Mouse (Mus musculus): ENCODE measurements around the gene Gli3. TPM values are rescaled to one million over a fixed set of nuclear protein-coding genes. Genes with fewer than 3 reads are reported as not detected.
A peak's percentile ranks its signal among the peaks of the same experiment; 100 is the strongest.

Gene Gli3
- 1 to 10 TPM; 1.8 to 1.9 TPM for total RNA-seq (2021)
- polyA plus RNA-seq (2012; rRNA removed), result 1.3 and 2.5 TPM in 2 replicates
- long read RNA-seq, partial matches to known transcripts, result 0 of 1 reads
- long read RNA-seq, other reads (novel, unspliced or antisense), result 1 of 1 reads

- Histone ChIP-seq H3K9ac (ENCODE audit: low read depth, low read length) (peak within 1 kb of the TSS; percentile 87), H3K27me3 (ENCODE audit: control insufficient read depth, insufficient read depth, low read length) (no peaks in the 10 kb centered on the region), H3K36me3 (ENCODE audit: control insufficient read depth, insufficient read depth, low read length) (no peaks in the 10 kb centered on the region), H3K79me2 (replicated peaks; ENCODE audit: control insufficient read depth, insufficient read depth, low read length) (no peaks in the 10 kb centered on the region), H3K4me3 (peak within 1 kb of the TSS; percentile 60), H3K27ac (peak within 1 kb of the TSS; percentile 60), H3K4me1 (ENCODE audit: control insufficient read depth, insufficient read depth, low read length) (no peaks in the 10 kb centered on the region; the same call in 1 of the 2 replicates)
- intact Hi-C loops (cut with DNase I), result loop anchor here (10.0 kb wide), 1 partner anchor 132 kb away; no protein-coding TSS in a partner anchor
- under 1% methylated on average over 51 of the region's 76 CpGs for WGBS
- no peak for TF ChIP-seq EP300 (IDR thresholded peaks at IDR 0.05; ENCODE audit: insufficient read depth, low read depth, low read length)
- TF ChIP-seq CTCF (IDR thresholded peaks at IDR 0.05), result no peak
- TF ChIP-seq POLR2A (IDR thresholded peaks at IDR 0.05; ENCODE audit: insufficient read depth, low read depth, low read length), result no peak
- DNase-seq, result peak; percentile 78 to 81
These were observed at the start of gene Gli3 for GRCm38 (mm10) chr13:15462830-15463491. Gene Gli3 (plus strand): TSS chr13:15463235.

GRCm38 (mm10) chr13:15421182-15421750, 41.8 kb upstream of the Gli3 start:
- no peak for TF ChIP-seq EP300 (IDR thresholded peaks at IDR 0.05; ENCODE audit: insufficient read depth, low read depth, low read length)
- no peak for TF ChIP-seq POLR2A (IDR thresholded peaks at IDR 0.05; ENCODE audit: insufficient read depth, low read depth, low read length)
- TF ChIP-seq CTCF (IDR thresholded peaks at IDR 0.05), result no peak
- intact Hi-C loops (cut with DNase I), result no loop called here
- H3K36me3 ChIP-seq (ENCODE audit: control insufficient read depth, insufficient read depth, low read length), result no peaks in the 10 kb centered on the region
- DNase-seq, result no peak
- H3K9ac ChIP-seq (ENCODE audit: low read depth, low read length), result no peak overlapping the region
- H3K4me1 ChIP-seq (ENCODE audit: control insufficient read depth, insufficient read depth, low read length), result no peaks in the 10 kb centered on the region
- no peaks in the 10 kb centered on the region for H3K27me3 ChIP-seq (ENCODE audit: control insufficient read depth, insufficient read depth, low read length)
- H3K27ac ChIP-seq, result no peak overlapping the region
- H3K4me3 ChIP-seq, result no peak overlapping the region
- H3K79me2 ChIP-seq (replicated peaks; ENCODE audit: control insufficient read depth, insufficient read depth, low read length), result no peaks in the 10 kb centered on the region
- 47% methylated on average over 10 of the region's 10 CpGs for WGBS

- 72% methylated on average over 4 of the region's 4 CpGs for WGBS
- no peak for DNase-seq
- Histone ChIP-seq H3K27ac (no peak overlapping the region), H3K4me1 (ENCODE audit: control insufficient read depth, insufficient read depth, low read length) (no peaks in the 10 kb centered on the region), H3K36me3 (ENCODE audit: control insufficient read depth, insufficient read depth, low read length) (no peaks in the 10 kb centered on the region), H3K79me2 (replicated peaks; ENCODE audit: control insufficient read depth, insufficient read depth, low read length) (no peaks in the 10 kb centered on the region), H3K9ac (ENCODE audit: low read depth, low read length) (no peak overlapping the region), H3K4me3 (no peak overlapping the region), H3K27me3 (ENCODE audit: control insufficient read depth, insufficient read depth, low read length) (no peaks in the 10 kb centered on the region)
- intact Hi-C loops (cut with DNase I), result no loop called here
- TF ChIP-seq EP300 (IDR thresholded peaks at IDR 0.05; ENCODE audit: insufficient read depth, low read depth, low read length) (no peak), POLR2A (IDR thresholded peaks at IDR 0.05; ENCODE audit: insufficient read depth, low read depth, low read length) (no peak), CTCF (IDR thresholded peaks at IDR 0.05) (no peak)
These were observed 21.0 kb upstream of the Gli3 start for GRCm38 (mm10) chr13:15442002-15442401.

GRCm38 (mm10) chr13:15444312-15444711, 18.7 kb upstream of the Gli3 start:
- Histone ChIP-seq H3K4me1 (ENCODE audit: control insufficient read depth, insufficient read depth, low read length) (no peaks in the 10 kb centered on the region), H3K27me3 (ENCODE audit: control insufficient read depth, insufficient read depth, low read length) (no peaks in the 10 kb centered on the region), H3K27ac (no peak overlapping the region), H3K9ac (ENCODE audit: low read depth, low read length) (no peak overlapping the region), H3K79me2 (replicated peaks; ENCODE audit: control insufficient read depth, insufficient read depth, low read length) (no peaks in the 10 kb centered on the region), H3K36me3 (ENCODE audit: control insufficient read depth, insufficient read depth, low read length) (no peaks in the 10 kb centered on the region), H3K4me3 (no peak overlapping the region)
- TF ChIP-seq POLR2A (IDR thresholded peaks at IDR 0.05; ENCODE audit: insufficient read depth, low read depth, low read length) (no peak), EP300 (IDR thresholded peaks at IDR 0.05; ENCODE audit: insufficient read depth, low read depth, low read length) (no peak), CTCF (IDR thresholded peaks at IDR 0.05) (no peak)
- intact Hi-C loops (cut with DNase I), result no loop called here
- 60% methylated on average over 4 of the region's 4 CpGs for WGBS
- DNase-seq, result no peak

GRCm38 (mm10) chr13:15445591-15445990, 17.4 kb upstream of the Gli3 start:
- Histone ChIP-seq H3K27ac (no peak overlapping the region), H3K9ac (ENCODE audit: low read depth, low read length) (no peak overlapping the region), H3K4me1 (ENCODE audit: control insufficient read depth, insufficient read depth, low read length) (no peaks in the 10 kb centered on the region), H3K79me2 (replicated peaks; ENCODE audit: control insufficient read depth, insufficient read depth, low read length) (no peaks in the 10 kb centered on the region), H3K27me3 (ENCODE audit: control insufficient read depth, insufficient read depth, low read length) (no peaks in the 10 kb centered on the region), H3K36me3 (ENCODE audit: control insufficient read depth, insufficient read depth, low read length) (no peaks in the 10 kb centered on the region), H3K4me3 (no peak overlapping the region)
- TF ChIP-seq POLR2A (IDR thresholded peaks at IDR 0.05; ENCODE audit: insufficient read depth, low read depth, low read length) (no peak), CTCF (IDR thresholded peaks at IDR 0.05) (no peak), EP300 (IDR thresholded peaks at IDR 0.05; ENCODE audit: insufficient read depth, low read depth, low read length) (no peak)
- intact Hi-C loops (cut with DNase I), result no loop called here
- DNase-seq, result no peak
- 43% methylated on average over 2 of the region's 2 CpGs for WGBS

GRCm38 (mm10) chr13:15446004-15446403, 17.0 kb upstream of the Gli3 start:
- DNase-seq, result no peak
- H3K4me3 ChIP-seq, result no peak overlapping the region
- TF ChIP-seq EP300 (IDR thresholded peaks at IDR 0.05; ENCODE audit: insufficient read depth, low read depth, low read length), result no peak
- no peak for TF ChIP-seq CTCF (IDR thresholded peaks at IDR 0.05)
- TF ChIP-seq POLR2A (IDR thresholded peaks at IDR 0.05; ENCODE audit: insufficient read depth, low read depth, low read length), result no peak
- no peaks in the 10 kb centered on the region for H3K4me1 ChIP-seq (ENCODE audit: control insufficient read depth, insufficient read depth, low read length)
- no peak overlapping the region for H3K27ac ChIP-seq
- no peaks in the 10 kb centered on the region for H3K27me3 ChIP-seq (ENCODE audit: control insufficient read depth, insufficient read depth, low read length)
- intact Hi-C loops (cut with DNase I), result no loop called here
- H3K36me3 ChIP-seq (ENCODE audit: control insufficient read depth, insufficient read depth, low read length), result no peaks in the 10 kb centered on the region
- WGBS, result 61% methylated on average over 8 of the region's 8 CpGs
- no peak overlapping the region for H3K9ac ChIP-seq (ENCODE audit: low read depth, low read length)
- H3K79me2 ChIP-seq (replicated peaks; ENCODE audit: control insufficient read depth, insufficient read depth, low read length), result no peaks in the 10 kb centered on the region
